Mouse (Mus musculus) adrenal gland, postnatal 14 days (tissue): ENCODE data around the gene Wdr59. TPM values are rescaled to one million over a fixed set of nuclear protein-coding genes. Genes with fewer than 3 reads are reported as not detected.
A peak's percentile ranks its signal among the peaks of the same experiment; 100 is the strongest.
"Not testable (repeated sequence)": the region's sequence is repeated elsewhere in the genome, so short reads cannot be mapped to it uniquely, and the experiment has no call there.

ENCODE experiments used
- DNase-seq: peaks from one replicate; pipeline ENCODE4 v3.0.0; 2021; ENCODE audit warnings: mixed read lengths
- total RNA-seq: library from RNA; stranded (reverse); gene quantifications from 2 replicates; pipeline ENCODE4 v1.2.3, GENCODE M21; 2021

The Wdr59 gene
- total RNA-seq, 1 experiment from 2014 or later = 12.0 TPM

DNA sequence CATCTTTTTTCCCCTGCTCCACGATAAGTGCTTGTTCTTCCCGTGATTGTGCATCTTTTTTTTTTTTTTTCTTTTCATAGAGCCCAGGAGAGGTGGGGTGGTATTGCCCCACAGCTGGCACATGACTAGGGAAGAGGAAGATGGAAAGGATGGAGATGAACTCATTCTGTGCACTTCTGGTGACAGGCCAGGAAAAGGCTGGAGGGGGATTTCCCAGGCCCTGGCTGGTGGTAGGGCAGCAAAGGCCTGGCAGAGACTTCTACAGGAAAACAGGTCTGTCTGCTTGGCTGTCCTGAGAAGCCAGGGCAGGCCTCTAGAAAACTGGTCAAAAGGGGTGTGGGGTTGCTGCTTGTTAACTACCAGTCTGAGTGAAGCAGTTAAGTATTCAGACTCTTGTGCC lies 16.3 kb upstream of the Wdr59 start:
- DNase-seq = peak; percentile 56

DNA sequence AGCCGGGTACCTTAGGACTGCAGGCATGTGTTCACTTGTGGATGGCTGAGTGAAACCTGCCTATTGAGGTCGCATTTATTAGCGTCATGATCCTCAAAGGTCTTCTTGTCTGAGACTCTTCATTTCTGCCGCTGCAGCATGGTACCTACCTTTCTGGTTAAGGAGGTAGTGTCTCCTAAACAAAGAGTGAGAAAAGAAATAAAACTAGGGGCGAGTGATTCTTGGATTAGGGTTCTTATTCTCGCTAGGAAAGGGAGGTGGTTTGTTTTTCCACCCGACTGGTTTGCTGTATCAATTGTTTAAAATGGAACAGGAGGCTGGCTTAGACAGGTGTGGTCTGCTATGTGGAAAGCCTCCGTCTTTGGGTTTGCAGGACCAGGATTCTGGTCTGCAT lies 15.9 kb upstream of the Wdr59 start:
- DNase-seq = no peak

DNA sequence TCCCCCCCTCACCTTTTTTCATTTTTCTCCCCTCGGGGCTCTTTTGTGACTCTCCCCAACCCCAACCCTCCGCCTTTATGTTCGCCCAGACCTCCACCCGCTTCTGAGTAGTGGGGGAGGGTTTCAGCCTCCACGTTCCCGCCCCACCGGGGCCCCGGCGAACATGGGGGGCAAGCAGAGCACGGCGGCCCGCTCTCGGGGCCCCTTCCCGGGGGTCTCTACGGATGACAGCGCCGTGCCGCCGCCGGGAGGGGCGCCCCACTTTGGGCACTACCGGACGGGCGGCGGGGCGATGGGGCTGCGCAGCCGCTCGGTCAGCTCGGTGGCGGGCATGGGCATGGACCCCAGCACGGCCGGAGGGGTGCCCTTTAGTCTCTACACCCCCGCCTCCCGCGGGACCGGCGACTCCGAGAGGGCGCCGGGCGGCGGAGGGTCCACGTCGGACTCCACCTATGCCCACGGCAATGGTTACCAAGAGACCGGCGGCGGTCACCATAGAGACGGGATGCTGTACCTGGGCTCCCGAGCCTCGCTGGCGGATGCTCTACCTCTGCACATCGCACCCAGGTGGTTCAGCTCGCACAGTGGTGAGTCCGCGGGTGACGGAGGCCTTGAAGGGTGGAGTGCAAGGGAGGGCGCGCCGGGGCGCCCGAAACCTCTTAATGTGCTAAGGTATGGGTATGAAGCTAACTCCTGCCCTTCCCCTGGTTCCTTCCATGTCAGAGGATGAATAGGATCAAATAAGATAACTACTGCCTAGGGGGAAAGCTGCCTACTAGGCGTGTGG lies 15.3 kb upstream of the Wdr59 start:
- DNase-seq = peak; percentile 56

DNA sequence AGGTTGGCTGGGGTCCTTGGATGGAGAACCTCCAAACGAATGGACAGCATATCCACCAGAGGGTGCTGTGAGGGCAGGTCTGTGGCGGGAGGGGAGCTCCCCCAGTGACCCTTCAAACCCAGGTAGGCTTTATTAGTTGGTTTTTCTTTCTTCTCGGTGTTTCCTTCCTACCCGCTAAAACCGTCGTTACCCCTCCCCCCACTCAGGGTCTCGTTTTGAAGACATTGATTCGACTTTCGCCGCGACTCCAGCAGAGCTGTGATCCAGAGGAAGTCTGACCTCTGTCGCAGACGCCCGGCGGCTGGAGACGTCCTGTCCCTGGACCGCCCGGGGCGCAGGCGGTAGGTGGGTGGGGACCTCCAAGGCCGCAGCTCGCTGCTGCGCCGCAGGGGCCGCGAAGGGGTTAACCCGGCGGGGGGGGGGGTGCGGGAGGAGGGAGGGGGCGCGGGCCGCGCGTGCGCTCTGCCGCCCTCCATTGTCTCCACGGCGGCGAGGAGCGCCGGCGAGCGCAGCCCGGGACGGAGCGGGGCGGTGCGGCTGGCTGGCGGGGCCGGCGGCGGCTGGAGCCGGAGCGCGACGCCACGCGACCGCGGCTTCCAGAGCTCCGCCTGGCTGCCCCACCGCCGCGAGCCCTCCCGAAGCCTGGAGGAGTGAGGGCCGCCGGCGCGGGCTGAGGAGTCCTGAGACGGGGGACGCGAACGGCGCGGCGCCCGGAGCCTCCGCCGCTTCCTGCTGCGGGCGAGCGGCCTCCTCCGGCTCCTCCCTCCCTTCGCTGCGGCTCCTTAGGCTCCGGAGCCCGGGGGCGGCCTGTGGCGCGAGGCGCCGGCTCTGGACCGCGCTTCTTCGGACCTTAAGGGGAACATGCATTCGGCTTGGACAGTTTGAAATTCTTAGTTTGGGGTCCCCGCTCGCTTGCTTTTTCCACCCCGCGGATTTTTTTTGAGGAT lies 14.4 kb upstream of the Wdr59 start, which contains the start of gene Znrf1:
Gene Znrf1, plus strand, starts transcription at position 67 of the 947 bp plus-strand sequence.
- peak; percentile 87 for DNase-seq

DNA sequence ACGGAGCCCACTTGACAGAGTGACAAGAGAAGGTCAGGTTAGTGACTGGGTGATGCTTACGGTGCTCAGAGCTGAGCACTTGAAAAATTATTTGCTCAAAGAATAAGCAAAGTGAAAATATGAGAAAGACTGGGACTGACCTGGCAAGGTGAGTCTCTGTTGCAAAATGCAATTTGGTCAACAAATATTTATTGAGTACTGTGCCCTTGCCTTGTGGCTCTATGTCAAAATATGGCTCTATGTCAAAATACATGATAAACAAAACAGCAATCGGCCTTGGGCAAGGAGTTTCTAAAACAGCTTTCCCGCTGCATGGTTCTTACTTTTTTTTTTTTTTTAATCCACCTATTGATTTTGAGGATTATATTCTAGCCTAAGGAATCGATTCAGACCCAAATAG lies 13.6 kb upstream of the Wdr59 start:
- no peak for DNase-seq

DNA sequence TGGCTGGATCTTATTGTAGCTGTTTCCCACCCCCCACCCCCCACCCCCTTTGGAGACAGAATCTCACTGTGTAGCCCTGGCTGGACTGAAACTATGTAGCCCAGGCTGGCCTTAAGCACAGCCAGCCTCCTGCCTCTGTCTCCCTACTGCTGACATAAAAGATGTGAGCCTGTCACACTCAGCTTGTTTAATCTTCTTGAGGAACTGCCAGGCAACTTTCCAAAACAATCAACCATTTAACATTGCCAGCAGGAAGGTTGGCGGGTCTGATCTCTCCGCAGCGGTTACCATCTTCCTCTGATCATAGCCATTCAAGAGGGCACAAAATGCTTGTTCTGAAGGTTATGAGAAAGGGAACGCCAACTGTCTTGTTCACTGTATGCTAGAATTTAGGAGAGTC lies 11.6 kb upstream of the Wdr59 start:
- no peak for DNase-seq

DNA sequence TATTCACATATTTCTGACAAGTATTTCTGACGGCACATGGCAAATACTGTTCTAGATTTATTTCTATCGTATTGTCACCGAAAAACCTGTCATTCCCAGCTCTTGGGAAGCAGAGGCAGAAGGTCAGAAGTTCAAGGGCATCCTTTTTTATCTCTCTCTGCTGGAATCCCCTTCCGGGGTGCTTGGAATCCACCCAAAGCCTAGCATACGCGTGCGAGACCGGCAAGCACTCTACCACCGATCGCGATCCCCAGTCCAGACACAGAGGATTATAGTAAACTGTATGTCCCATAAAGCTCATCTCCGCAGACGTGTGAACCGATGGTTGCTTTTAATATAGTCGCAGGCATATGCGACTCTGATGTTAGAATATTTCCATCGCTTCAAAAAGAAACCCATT lies 9.7 kb upstream of the Wdr59 start:
- DNase-seq = no peak

DNA sequence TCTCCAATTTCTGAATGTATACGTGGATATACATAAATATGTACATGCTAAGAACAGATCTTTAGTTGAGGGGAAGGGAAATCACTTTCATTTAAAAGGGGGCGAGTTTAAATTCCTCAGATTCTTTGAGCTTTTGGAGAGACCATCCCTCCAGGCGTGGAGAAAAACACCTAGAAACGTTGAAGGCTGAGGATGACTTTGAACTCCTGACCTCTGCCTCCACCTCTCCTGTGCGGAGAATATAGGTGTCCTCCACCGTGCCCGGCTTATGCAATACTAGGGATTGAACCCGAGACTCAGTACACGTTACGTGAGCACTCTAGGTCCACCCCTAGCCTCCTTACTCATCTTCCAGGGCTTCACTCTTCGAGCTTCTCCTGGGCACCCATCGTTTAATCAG lies 9.3 kb upstream of the Wdr59 start:
- DNase-seq = no peak

DNA sequence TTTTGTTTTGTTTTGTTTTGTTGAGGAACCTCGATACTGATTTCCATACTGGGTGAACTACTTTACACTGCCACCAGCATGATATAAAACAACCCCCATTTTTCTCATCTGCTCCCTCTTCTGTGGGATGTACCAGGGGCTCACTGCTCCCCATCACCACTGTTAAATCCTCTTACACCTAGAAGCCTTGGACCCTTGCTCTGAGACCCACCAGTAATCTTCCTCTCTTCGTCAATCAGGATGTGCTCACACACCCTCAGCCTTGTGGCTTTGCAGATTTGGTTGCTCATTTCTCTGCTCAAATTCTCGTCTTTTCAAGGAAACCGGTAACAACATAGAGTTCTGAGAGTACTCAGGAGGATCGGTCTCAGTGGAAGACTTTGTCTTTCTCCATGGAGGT lies 6.2 kb upstream of the Wdr59 start:
- DNase-seq = no peak

DNA sequence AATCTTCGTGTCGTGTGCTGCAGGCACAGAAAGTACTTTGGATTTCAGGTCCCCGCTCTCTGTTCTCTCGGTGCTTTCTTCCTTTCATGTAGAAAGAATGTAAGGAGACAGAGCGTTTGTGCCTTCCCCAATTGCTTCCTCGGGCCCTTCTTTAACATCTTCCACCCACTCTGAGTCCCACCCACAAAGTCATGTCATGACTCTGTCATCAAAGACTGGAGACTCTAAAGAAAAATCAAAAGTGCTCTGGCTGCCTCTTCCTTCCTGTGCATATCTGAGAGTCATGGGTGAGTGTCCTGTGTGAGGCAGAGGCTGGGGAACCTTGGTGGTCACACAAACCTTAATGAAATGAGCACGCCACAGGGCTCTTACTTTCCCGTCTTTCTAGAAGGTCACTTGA lies 5.3 kb upstream of the Wdr59 start:
- DNase-seq = no peak

DNA sequence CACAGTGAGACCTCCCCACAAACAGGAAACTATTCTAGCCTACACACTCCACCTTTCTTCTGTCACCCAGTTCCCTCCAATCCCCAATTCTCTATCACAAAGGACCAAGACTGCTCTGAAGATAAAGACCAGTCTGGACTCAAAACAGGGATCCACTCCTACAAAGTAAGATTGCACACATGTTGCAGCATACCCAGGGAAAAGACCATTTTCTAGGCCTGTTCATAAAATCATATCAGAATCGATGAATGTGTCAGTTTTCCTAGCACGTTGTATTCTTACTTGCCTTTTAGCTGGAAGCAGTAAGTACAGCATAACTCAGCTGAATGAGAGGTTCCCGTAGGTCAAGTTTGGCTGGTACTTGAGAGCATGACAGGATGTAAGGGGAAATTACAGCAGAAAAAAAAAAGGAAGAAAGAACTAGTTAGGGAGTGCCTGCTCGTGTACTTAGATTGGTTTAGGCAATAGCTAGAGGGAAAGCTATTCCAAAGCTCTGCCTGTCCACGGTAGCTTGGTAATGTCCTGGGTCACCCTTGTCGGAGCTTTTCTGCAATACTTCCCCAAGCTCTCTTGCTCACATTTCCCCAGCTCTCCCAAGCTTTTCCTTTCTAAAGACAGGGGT lies 4.6 kb upstream of the Wdr59 start:
- DNase-seq = no peak

DNA sequence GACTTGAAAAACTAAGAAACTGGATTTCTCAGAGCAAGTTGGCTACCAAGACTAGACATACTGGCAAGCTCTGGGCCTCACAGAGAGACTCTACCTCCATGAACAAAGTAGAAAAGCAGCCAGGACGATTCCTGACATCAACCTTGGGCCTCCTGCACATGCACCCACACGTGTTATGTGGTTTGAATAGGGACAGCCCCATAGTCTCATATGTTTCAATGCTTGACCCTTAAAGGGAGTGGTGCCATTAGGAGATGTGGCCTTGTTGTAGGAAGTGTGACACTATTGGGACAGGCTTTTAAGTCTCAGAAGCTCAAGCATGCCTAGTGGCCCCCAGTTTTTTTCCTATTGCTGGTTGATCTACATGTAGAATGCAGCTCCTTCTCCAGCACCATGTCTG lies 4.4 kb downstream of the Wdr59 start:
- DNase-seq = no peak

DNA sequence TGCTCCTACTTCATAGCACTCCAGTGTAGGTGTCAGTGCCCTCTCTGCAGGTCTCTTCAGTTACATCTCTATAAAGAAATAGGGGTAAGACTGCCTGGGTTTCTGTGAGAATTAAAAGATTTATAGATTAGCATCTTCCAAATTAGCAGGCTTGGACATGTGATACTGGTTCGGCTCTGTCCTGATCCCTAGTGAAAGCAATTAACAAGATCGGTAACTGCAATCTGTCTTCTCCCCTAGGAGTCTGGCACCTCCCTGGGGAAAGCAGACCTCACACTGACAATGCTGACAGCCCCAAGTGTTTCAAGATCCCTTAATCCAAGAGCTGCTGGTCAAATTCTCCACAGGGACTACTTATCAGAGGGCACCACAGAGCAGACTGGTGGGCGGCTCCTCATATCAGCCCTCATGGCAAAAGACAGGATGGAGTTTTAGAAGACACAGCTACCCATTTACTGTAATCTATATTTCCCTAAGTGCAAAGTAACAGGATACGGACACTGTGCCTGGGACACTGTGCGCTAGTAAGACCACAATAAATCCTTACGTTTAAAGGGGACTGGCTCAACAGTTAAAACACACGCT lies 5.3 kb downstream of the Wdr59 start:
- no peak for DNase-seq

DNA sequence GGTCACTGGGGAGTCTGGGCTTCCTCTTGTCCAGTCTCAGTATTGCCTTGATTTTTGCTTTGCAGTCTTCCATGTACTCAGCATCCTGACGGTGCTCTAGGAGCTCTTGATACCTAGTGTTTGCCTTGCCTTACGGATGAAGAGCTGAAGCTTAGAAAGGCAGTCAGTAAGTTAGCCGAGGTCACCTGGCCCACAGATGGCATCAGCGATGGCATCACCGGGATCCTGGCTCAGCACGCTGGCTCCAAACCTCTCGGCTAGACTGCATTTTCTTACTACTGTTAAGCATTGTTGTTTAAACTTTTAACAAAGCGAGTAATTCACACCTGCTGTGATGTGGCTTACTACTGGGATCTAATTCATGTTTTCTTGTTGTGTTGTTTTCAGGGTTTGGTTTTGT lies 8.4 kb downstream of the Wdr59 start:
- no peak for DNase-seq

DNA sequence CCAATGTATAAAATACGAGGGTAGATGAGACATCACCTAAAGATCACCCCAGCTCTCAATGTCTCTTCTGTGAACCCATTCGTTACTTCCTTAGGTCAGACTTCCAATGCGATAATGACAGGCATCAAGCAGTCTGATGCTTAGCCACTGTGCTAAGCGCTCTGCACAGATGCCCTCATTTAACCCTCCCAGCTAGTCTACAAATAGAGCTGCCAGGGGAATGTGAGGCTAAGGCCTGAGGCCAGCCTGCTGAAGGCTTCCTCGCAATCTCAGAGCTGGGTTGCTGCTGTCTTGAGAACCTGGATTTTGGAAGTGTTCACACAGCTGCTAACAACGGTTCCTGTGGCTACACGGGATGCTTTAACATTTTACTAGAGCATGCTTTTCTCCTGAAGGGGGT lies 9.0 kb downstream of the Wdr59 start:
- no peak for DNase-seq

DNA sequence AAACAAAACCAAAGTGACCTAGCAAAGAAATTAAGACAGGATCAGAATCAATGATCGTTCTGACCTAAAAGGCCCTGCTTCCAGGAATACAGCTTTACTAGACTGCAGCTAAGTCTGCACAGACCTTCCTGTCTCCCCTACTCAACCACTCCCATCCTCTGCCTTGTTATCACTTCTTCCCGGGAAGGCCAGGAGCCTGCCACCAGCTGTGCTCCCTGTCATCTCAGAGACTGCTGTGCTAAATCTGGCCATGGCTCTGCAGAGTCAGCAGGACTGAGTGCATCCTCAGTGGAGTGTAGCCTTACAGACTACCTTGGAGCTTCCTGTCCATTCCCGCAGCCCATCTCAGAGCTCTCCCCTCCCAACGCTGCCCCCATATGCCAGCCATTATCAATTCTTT lies 11.5 kb downstream of the Wdr59 start:
- peak; percentile 33 for DNase-seq

DNA sequence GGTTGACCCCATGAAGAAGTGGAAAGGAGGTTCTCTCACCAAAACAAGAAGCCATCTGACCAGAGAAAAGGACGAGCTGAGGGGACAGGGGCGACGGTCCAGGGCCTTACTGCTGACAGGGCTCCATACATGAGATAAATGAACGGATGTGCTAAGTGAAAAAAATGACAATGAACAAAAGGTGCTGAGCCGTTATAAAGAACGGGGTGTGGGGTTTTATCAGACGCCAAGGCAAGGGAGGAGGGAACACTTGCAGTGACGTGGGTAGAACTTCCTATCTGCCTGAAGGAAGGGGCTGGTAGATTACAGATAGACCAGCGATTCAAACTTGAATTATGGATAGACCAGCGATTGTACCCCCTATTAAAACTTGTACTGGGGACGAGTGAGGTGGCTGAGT lies 12.6 kb downstream of the Wdr59 start:
- DNase-seq = no peak

DNA sequence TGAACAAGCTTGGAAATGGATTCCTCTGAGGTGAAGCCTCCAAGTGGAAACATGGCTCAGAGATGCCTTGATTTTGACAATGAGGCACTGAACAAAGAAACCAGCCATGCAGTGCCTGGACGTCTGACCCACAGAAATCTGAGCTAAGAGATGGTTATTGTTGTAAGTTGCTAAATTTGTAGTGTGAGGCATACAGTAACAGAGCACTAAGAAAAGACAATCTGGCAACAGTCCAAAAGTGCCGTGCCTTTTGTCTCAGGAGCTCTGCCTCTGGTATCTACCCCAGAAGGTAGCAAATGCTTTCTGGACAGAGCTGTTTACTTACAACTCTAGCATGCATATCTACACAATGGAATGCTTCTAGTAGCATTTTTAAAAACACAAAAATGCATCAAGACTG lies 13.3 kb downstream of the Wdr59 start:
- DNase-seq = no peak

DNA sequence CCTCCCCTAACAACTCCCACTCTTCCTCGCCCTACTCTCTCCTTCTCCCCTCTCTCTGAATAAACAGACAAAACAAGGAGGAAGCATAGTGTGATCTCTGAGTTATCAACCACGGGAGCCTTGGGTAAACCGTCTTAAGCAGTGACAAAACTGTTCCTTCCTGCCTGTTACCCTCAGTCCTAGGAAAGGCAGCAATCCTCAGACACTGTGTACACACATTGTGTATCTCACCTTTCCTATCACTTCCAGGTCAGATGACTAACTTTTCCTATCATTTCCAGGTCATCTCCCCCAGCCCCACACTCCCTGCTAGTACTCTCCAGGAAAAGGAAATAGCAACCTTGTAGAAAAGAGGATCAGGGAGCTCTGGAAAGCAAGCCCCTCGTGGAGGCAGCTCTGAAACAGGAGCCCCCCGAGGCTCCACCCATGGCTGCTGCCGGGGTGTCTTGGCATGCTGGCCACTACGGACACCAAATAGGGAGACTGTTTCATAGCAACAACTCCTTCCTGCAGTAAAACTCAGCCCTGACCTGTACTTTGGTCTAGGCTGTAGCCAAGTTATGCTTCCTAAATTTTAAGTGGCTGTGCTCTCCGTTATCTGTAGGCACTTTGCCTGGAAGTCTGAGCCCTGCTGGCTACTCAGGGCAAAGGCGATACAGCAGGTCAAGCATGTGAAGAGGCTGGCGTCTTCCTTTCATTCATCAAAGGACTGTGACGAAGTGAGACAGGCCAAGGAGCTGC lies 20.0 kb downstream of the Wdr59 start:
- DNase-seq = no peak

DNA sequence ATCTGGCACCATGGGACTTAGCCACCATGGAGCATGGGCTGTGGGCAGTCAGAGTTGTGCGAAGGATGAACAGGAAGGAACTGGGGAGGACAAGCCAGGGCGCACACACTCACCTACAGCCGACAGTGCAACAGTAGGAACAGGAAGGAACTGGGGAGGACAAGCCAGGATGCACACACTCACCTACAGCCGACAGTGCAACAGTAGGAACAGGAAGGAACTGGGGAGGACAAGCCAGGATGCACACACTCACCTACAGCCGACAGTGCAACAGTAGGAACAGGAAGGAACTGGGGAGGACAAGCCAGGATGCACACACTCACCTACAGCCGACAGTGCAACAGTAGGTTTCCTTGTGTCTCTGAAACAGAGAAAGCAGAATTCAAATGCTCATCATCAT lies 23.6 kb downstream of the Wdr59 start:
- not testable (repeated sequence) for DNase-seq

DNA sequence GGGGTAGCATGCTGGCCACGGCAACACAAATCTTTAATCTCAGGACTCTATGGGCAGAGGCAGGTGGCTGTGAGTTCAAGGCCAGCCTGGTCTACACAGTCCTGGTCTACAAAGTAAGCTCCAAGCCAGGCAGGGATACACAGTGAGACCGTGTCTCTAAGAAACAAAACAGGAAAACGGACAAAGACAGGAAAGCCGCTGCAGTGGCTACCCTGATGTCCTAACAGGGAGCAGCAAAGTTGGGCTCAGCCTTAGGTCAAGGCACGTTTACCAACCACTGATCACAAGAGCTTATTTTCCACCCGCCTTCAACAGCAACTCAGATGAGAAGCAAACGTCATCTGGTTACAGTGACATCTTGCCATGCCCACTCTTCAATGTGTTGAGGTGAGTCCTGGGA lies 25.6 kb downstream of the Wdr59 start:
- no peak for DNase-seq

DNA sequence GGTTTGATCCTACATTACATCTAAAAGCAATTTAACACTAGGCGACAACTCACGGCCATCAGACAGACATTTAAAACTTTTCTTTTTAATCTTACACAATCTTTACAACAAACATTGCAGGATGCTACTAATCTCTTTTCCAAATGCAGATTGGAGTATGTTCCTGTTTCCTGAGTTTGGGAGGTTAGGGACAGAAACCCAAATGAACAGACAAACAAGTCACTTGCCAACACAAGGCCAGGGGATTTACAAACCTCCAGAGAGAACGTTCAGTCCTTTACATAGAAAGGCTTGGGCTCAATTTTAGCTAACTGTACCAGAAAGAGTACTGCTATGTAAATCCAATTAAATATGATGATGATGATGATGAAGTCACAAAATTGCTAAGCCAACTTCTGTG lies 28.7 kb downstream of the Wdr59 start:
- DNase-seq = no peak
